Mouse (Mus musculus) skeletal muscle tissue, adult 2 months (tissue): ENCODE data around the gene Hdac1.

Experiments used
- DNase-seq: peaks from one replicate; pipeline ENCODE4 v3.0.0-alpha.2; 2012; ENCODE audit warnings: low read depth, low spot score

Hdac1 gene

DNA sequence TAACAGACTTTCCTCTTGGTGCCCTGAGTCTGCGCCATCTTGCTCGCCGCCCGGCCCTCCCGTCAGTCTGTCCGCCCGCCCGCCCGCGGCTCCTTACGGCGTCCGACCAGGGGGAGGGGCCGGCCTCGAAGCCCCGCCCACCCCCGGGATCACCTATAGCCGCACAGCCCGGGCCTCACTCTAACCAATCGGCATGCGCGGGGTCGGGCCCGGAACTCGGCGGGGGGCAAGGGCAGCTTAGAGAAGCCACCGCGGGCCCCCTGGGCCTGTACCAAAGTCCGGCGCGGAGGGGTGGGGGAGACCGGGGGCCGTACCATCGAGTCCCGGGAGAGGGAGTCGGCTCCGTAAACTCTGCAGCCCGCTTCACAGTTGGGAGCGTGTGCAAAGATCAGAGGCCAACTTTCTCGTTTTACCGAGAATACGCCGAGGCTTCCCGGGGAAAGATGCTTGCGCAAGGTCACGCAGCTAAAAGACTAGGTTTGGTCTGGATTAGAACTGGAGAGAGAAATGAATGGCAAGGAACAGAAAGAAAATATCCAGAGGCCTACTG is at the start of gene Hdac1:
TSS of gene Hdac1 (minus strand) at position 122 of the 550 bp plus-strand sequence.
- peak; percentile 95 for DNase-seq

DNA sequence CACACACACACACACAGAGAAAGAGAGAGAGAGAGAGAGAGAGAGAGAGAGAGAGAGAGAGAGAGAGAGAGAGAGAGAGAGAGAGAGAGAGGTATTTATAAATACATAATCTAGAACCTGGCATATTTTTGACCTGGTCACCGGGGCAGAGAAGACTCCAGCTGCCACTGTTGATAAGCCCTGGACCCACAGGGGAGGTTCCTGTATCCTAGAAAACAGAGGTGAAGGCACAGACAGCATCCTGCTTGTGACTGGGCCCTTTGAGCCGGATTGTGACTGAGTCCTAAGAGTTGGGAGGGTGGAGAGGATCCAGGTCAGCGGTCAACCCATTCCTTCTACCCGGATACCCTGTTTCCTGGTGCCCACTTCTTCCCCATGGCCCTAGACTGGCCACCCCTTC is 46.4 kb upstream of the Hdac1 start:
- DNase-seq = no peak

DNA sequence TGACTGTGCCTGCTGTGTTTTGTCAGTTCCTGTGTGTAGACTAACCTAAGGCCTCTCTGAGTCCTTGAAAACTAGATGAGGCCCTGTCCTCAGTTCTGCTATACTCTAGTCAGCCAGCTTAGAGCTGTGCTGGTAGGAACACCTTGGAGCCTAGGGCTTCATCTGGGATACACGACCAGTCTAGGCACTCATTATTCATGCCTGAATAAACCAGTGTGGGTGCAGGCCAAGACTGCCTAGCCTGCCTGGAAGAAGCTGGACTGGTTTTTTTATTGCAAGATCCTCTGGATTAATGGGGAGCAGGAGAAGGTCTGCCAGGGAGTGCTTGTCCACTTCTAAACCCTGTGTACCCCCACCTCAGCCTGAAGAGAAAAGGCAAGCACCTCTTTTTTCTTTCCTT is 44.4 kb upstream of the Hdac1 start:
- DNase-seq = no peak

DNA sequence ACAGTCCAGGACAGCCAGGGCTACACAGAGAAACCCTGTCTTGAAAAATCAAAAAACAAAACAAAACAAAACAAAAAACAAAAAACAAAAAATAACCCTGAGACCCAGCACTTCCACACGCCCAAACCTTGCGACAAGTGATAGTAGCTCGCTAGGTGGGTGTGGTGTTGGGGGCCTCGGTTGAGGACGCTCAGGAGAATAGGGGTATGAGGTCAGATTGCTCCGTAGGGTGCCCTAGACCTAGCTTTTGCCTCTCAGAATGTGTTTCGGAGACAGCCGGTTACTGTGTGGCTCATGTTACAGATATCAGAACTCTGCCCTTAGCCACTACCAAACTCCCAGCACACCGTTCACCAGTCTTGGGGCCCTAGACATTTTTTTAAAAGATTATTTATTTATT is 43.3 kb upstream of the Hdac1 start:
- DNase-seq = no peak

DNA sequence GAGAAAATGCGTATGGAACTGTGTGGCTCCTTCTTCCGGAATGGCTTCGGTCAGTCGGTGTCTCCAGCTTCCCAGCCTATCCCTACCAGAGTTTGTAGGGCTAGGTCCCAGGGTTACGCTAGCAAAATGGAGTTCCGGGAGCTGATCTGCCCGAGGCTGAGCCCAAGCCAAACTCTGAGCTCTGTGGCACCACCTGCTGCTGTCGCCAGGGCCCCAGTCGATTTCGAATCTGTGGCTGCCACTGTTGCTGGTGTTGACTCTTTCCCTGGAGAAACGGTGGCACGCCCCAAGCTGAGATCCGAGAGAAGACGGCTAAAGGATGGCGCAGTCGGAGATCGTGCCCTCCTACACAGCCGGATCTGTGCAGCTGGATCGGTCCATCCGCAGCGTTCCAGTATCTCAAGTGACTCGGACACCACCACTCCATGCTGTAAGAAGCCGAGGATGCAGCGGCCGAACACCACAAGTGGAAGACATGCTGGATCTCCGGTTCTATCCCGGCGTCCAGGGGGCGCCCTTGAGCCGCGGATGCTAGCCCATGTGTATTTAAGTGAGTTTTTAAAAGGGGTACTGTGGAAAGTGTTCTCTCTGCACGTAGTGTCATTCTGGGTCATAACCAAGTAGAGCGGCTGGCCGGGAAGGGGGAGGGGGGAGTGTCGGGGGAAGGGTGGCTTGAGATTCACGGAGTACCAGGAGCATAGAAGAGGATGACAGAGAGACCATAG is 42.5 kb upstream of the Hdac1 start:
- DNase-seq = peak; percentile 60

DNA sequence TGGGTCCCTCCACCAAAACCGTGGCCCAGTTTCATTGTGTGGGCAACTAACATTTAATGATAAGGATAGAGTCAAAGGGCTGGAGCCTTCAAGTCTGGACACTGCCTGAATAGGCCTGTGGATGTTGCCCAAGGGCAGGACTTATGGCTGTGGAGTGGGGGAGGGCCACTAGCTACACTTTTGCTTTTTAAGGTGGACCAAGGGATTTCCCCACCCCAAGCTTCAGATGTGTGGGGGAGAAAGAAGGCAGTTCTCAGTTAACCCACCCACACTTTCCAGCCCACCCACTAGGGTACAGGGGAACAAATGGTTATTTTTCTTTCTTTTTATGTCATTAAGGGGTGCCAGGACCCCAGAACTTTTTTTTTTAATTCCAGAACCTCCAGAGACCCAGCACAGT is 41.9 kb upstream of the Hdac1 start:
- DNase-seq = no peak

DNA sequence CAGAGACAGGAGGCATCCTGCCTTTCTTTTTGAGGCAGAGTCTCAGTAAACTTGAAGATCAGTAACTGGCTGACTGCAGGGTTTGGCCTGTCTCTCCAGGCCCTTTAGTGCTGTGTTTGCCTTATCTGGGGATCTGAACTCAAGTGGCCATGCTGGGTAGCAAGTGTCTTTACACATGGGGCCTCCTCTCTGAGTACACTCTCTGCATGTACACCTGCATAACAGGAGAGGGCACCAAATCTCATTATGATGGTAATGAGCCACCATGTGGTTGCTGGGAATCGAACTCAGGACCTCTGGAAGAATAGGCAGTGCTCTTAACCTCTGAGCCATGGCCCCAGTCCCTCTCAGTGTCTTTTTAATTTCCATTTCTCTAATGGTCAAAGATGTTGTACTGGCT is 39.7 kb upstream of the Hdac1 start:
- DNase-seq = no peak

DNA sequence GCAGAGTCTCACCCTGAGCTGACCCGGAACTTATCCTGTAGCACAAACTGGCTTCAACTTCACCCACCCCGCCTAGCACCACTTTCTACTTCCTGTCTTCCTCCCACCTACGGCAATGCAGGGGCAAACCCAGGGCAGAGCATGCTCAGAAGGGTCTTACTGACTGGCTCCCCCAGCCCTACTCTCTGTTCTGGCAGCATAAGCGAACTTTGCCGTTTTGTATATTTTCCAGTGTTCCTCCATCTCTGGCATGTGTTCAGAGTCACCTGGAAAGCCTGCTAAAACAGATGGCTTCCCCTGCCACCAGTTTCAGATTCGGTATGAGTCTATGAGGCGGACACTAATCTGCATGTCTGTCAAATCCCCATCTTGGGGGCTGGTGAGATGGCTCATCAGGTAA is 37.8 kb upstream of the Hdac1 start:
- no peak for DNase-seq

DNA sequence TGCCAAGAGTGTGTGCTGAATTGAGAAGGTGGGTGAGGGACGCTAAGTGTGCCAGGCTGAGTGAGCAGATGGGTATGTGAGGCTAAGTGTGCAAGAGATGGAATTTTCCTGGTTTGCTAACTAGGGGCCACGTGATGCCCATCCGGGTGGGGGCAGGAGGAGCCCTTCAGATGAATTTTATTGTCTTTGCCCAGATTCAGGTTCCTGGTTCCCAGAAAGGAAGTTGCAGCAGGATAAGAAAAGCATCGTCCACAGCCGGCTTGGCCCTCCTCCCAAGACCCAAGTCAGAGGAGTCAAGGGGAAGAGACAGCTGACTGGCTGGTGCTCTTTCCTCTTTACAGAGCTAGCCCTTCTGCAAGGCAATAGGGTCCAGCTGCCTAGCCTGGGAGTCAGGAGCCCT is 36.0 kb upstream of the Hdac1 start, which contains the start of gene Fam167b:
TSS of gene Fam167b (minus strand) at position 84 of the 400 bp plus-strand sequence.
- no peak for DNase-seq

DNA sequence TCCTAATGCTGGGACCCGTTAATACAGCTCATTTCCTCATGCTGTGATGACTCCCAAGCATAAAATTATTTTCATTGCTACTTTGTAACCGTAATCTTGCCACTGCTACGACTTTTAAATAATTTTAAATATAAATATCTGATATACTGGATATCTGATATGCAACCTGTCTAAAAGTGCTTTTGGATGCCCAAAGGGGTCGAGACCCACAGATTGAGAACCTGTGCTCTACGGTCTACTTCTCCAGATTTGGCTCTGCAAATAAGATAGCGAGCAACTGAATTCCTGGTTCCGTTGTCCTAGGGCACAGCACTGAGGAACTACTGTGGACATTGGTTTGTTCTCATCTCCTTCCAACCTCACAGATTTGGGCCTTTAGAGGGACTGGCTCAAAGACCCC is 35.2 kb upstream of the Hdac1 start:
- DNase-seq = no peak

DNA sequence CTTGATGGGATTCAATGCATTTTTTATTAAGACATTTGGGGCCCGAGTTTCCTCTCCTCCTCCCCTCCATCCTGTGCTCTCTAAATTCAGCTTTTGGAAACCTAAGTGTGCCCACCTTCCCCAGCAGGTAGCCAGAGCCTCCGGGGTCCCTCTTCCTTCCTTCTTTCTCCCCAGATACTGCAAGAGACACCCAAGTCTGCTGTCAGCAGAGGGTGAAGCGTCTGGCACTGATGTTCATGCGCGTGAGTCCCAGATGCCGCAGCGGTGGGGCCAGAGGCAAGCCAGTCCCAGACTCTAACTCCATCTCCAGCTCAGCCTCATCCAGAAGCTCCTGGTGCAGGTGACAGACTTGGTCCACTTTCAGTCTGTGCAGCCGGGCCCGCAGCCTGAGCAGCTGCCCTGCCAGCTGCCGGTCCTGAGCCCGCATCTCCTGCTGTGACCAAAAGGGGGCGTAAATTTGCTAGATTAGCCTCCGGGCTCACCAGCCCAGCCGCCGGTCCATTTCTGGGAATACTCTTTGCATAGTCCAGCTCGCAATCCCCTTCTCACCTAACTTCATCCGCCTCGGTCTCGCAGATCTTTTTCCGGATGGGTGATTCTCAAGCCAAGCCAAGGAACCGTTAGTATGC is 34.5 kb upstream of the Hdac1 start:
- DNase-seq = peak; percentile 35

DNA sequence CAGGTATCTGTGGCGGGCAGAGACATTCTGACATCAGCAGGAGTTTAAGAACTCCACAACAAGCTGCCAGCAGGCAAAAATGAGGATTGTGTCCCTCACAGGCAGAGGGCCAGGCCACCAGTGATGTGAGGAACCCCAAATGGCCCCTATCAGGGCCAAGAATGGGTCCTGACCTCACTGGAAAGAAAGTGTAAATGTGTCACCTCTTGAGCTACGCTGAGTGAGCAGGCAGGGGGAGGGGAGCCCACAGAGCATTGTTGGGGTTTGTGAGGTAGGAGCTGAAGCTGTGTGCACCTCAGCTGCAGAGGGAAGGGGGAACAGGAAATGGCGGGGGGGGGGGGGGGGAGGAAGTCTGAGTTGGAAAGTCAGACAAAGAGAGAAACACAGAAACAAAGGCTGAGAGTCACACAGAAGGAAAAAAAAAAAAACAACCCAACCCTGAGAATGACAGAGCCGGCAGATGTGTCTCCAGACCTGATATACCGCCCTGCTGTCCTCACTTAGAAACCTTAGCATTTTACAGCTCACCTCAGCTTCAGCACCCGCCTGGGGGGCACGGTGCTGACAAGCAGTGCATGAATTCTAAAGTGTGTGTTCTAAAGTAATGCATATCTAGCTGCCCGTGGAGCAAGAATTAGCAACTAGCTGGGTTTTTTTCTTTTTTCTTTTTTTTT is 32.8 kb upstream of the Hdac1 start:
- DNase-seq = no peak

DNA sequence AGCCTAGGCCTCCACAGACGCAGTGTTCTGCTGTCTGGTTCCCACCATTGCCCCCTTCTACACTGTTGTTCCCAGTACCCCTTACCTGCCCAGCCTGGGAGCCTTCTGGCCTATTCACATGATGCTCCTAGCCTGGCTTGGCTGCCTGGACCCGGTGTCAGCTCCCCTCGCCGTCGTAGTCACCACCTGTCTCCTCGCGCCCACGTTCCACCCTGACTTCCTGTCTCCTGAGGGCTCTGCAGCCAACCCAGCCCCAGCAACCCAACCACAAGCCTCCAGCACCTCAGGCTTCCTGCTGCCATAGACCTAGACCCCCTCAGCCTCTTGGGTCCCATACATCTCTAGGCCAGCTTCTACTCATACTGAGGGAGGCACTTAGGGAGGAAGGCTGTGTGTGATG is 30.9 kb upstream of the Hdac1 start, which contains the start of gene Lck:
TSS of gene Lck (minus strand) at position 212 of the 400 bp plus-strand sequence.
- DNase-seq = no peak

DNA sequence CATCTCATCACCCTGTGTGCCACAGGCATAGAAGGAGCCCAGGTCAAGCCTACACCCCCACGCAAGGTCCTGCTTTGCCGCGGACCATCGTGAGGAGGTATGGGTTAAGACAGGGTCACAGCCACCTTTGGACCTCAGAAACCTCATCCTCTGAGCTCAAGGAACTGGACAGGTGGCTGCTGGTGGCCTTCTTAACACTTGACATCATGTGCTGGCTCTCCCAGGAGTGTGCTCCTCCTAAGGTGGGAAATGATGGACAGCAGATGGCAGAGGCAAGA is 30.5 kb upstream of the Hdac1 start:
- no peak for DNase-seq

DNA sequence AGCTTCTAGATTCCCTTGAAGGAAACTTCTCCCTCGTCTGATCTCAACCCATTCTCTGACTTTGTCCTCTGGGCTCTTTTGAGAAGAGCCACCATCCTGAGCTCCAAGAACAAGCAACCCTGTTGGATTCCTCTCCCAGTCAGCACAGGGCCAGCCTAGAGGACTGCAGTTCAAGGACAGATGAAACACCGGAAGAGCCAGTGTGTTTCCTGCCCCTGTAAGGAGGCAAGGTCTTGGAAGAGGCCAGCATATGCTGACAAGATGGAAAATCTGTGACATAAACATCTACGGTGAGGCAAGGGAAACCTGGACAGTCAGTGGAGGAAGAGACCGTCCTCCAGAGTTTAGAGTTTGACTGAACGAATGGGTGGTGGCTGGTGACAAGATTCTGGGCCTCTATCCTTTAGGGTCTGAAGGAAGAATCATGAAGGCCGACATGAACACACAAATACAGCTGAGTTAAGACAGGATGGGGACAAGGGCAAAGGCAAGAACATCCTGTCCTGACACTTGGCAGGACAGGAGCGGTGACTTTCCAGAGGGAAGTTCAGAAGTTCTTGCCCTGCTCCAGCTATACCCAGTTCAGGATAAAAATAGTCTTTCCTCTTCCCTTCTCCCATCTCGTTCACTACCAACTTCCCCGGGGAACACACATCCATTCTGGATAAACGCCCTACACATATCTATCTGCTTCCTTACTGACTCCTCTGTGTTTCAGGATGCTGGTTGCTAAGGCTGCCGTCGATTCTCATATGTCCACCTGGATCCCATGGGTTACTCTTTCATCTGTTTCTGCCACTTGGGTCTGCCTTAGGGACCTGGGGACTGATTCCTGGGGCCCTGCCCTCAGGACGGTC is 30.0 kb upstream of the Hdac1 start:
- no peak for DNase-seq

DNA sequence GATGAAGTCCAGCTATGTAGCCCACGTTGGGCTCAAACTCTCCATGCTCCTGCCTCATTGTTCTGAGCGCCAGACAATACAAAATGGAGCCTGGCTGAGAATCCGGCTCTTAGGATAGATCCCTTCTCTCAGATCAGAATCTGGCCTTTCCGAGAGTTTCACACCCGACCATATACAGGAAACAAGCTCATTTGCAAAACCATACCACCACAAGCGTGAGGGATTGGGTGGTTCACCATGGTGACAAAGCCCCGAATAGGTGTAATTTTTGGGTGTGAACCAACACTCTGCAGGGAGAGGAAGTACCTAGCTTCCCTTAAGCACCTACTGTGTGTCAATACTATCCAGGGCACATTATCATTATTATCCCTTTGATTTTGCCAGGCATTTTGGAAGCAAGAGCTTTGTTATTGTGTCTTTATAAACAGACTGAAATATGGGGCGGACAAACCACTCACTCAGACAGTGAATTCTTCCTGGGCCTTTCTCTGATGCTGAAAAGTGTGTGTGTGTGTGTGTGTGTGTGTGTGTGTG is 29.1 kb upstream of the Hdac1 start:
- DNase-seq = no peak

DNA sequence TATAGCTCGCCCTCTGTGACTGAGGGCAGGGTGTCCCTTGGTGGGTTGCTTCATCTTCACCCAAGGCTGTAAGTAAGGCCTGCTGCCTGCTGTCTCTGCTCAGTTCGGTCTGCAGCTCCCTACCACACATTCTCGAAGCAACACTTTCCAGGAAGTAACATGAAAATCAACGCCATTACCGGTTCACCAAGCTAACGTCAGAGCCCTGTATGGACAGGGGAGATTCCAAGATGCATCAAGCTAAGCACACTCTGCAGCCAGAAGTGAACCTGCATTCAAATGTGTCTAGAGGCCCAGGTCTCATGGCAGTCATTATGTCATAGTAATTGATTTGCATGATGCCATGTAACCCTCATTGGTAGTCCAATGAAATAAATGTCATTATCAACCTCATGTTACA is 27.5 kb upstream of the Hdac1 start:
- no peak for DNase-seq

DNA sequence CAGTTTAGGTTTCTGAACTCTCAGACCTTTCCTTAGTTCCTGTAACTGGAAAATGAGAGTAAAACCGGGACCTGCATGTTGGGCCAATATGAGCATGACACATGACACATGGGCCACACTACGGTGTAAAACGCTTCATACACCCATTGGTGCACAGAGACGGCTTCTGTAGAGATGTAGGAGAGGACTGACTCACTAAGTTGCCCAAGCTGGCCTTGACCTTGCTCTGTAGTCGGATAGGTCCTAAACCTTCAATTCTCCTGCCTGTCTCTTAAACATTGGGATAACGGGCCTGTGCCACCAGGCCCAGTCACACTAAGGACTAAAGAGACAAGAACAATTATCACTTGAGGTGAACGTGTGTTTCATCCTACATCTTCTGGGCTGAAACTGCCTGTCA is 25.9 kb upstream of the Hdac1 start:
- no peak for DNase-seq

DNA sequence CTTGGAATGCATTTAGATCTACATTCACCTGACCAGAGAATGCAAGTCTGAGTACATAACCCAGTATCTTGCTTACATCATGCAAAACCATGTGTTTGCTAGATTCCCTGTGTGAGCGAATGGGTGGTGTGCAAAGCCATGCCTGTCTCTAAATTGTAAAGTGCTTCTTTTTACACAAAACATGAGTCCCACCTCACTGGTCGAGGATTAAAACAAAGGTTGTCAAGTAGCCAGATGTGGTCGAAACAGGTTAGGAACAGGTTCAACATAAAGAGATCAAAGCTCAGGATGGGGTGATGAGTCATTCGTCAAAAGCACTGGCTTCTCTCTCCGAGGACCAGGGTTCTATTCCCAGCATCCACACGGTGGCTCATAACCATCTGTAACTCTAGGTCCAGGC is 22.6 kb upstream of the Hdac1 start:
- no peak for DNase-seq

DNA sequence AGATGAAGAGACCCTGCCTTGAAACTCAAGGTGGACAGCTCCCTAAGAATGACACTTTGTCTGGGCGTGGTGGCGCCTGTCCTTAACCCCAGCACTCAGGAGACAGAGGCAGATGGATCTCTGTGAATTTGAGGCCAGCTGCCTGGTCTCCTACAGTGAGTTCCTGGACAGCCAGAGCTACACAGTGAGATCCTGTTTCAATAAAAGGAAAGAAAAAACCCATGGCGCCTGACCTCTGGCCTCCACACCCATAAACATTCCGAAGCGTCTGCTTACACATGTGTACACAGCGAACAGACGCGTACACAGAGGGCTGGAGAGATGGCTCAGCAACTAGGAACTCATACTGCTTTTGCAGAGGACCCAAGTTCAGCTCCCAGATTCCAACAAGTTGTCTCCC is 21.2 kb upstream of the Hdac1 start:
- no peak for DNase-seq

DNA sequence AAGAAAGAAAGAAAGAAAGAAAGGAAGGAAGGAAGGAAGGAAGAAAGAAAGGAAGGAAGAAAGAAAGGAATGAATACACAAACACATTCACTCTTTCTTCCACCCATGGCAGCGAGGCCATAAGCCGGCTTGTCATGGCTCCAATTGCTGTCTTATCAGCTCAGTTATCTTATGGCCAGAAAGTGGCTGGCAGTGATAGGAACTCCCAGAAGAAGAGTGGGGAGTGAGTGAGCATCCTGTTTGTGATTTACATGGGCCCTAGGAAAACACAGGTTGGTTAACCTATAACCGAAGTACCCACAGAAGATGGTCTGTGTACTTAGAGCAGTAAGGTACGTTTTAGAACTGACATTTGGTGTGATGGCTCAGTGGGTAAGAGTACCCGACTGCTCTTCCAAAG is 18.7 kb upstream of the Hdac1 start:
- DNase-seq = no peak
